Mouse (Mus musculus): ENCODE data around the gene Olfr1368.
"Not testable (repeated sequence)": the region's sequence is repeated elsewhere in the genome, so short reads cannot be mapped to it uniquely, and the experiment has no call there.

Olfr1368 gene

DNA sequence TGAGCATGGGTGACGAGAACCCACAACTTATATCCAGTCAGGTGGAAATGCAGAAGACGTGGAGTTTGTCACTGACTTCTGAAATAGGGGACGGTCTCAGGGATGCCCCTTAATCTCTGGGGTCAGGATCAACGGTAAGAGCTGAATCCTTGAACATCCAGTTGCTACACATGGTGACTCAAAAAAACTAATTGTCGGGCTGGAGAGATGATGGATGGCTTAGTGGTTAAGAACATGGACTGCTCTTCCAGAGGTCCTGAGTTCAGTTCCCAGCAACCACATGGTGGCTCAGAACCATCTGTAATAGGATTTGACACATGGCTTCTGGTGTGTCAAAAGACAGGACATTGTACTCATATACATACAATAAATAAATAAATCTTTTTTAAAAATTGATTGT is 10.2 kb upstream of the Olfr1368 start:
- no peak for TF ChIP-seq GATA4 (IDR thresholded peaks at IDR 0.05; ENCODE audit: insufficient replicate concordance, low read length)

- no peak for TF ChIP-seq GATA4 (IDR thresholded peaks at IDR 0.05; ENCODE audit: insufficient replicate concordance, low read length)
Measured at GRCm38 (mm10) chr13:21142421-21142820, 3.2 kb downstream of the Olfr1368 start.

DNA sequence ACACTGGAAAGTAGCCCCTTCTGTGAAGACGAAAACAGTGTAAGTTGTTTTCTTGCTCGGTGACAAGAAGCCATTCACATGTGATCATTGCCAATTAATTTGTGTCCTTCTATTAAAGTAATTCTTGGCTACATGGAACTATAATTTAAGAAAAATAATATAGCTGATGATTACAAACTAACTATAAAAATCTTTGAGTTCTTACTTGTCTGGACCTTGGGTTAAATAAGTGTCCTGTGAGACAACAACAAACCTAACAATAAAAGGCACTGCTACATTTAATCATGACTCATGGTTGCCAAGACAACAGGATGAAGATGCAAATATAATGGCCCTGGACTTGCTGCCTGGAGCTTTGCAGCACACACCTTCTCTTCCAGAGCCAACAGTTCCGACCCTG is 16.3 kb downstream of the Olfr1368 start, which contains the start of gene Olfr263:
Olfr263 (plus strand) TSS at position 301 of the 400 bp plus-strand sequence.
- not testable (repeated sequence) for TF ChIP-seq GATA4 (IDR thresholded peaks at IDR 0.05; ENCODE audit: insufficient replicate concordance, low read length)

GRCm38 (mm10) chr13:21114121-21114520 is 31.5 kb downstream of the Olfr1368 start:
- TF ChIP-seq GATA4 (IDR thresholded peaks at IDR 0.05; ENCODE audit: insufficient replicate concordance, low read length): no peak

DNA sequence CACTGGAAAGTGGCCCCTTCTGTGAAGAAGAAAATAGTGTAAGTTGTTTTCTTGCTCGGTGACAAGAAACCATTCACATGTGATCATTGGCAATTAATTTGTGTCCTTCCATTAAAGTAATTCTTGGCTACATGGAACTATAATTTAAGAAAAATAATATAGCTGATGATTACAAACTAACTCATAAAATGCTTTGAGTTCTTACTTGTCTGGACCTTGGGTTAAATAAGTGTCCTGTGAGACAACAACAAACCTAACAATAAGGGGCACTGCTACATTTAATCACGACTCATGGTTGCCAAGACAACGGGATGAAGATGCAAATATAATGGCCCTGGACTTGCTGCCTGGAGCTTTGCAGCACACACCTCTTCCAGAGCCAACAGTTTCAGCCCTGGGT is 34.5 kb downstream of the Olfr1368 start, which contains the start of gene Olfr1369-ps1:
Olfr1369-ps1 (plus strand) TSS at position 301 of the 400 bp plus-strand sequence.
- not testable (repeated sequence) for TF ChIP-seq GATA4 (IDR thresholded peaks at IDR 0.05; ENCODE audit: insufficient replicate concordance, low read length)

DNA sequence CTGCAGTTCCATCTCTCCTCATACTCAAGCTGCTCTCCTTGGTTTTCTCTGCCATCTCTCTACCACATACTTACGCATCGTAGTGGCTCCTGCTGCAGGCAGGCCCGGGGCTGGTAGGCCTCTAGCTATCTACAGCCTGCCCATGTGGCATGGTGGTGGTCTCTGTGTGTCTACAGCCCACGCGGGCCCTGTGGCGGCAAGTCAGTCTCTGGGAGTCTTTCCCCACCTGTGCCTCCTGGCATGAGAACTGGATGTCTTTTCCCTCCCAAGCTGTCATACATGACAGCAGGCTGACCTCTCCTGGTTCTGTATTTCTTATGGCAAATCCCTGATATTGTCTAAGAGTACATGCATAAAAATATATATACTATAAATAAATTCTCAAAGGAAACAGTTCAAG is 35.2 kb downstream of the Olfr1368 start:
- no peak for TF ChIP-seq GATA4 (IDR thresholded peaks at IDR 0.05; ENCODE audit: insufficient replicate concordance, low read length)

- no peak for TF ChIP-seq GATA4 (IDR thresholded peaks at IDR 0.05; ENCODE audit: insufficient replicate concordance, low read length)
Measured at GRCm38 (mm10) chr13:21109759-21110158, 35.9 kb downstream of the Olfr1368 start.

All from liver, adult (tissue).